Mouse (Mus musculus): ENCODE results near the gene Kcnj16. TPM values are rescaled to one million over a fixed set of nuclear protein-coding genes. Genes with fewer than 3 reads are reported as not detected.

The Kcnj16 gene
- polyA plus RNA-seq, 1 experiment = not detected

DNA sequence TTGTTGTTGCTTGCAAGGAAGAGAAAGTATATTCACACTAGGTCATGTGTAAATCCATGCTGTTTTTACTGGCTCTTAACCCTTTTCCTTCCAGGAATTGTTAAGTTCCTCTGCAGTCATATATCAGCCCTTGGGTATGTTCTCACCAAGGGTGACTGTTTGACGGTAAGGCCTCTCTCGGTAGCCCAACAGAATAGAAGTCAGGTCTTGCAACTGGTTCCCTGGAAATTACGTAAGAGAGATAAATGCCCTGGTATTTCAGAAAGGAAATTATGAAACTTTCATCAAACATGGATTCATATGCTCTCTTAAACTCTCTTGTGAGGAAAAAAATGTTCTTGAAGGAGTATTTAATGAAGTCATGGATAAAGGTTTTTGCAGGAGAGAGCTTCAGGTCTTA lies 86.4 kb downstream of the Kcnj16 start:
- TF ChIP-seq GATA1 (IDR thresholded peaks at IDR 0.05; ENCODE audit: borderline replicate concordance, low read length) = no peak
- no peak for TF ChIP-seq FLI1 (IDR thresholded peaks at IDR 0.05; ENCODE audit: low read length)
- H3K4me3 ChIP-seq (replicated peaks) = no peak overlapping the region
- no peaks in the 10 kb centered on the region; the same call in 1 of the 2 replicates for H3K4me1 ChIP-seq
- H3K36me3 ChIP-seq (replicated peaks; ENCODE audit: low read length) = no peaks in the 10 kb centered on the region
- H3K9me3 ChIP-seq = no peaks in the 10 kb centered on the region
- no peaks in the 10 kb centered on the region for H3K27me3 ChIP-seq (replicated peaks)

GRCm38 (mm10) chr11:111054854-111055822 lies 87.3 kb downstream of the Kcnj16 start:
- Histone ChIP-seq H3K4me1 (no peaks in the 10 kb centered on the region; the same call in 1 of the 2 replicates), H3K9me3 (no peaks in the 10 kb centered on the region), H3K27me3 (replicated peaks) (peaks cover 1% of the 10 kb centered on the region), H3K36me3 (replicated peaks; ENCODE audit: low read length) (no peaks in the 10 kb centered on the region), H3K4me3 (replicated peaks) (no peak overlapping the region)
- TF ChIP-seq GATA1 (IDR thresholded peaks at IDR 0.05; ENCODE audit: borderline replicate concordance, low read length) (no peak), FLI1 (IDR thresholded peaks at IDR 0.05; ENCODE audit: low read length) (no peak)

GRCm38 (mm10) chr11:111056030-111056429 lies 88.2 kb downstream of the Kcnj16 start:
- Histone ChIP-seq H3K27me3 (replicated peaks) (peaks cover 2% of the 10 kb centered on the region), H3K9me3 (no peaks in the 10 kb centered on the region), H3K4me1 (no peaks in the 10 kb centered on the region; the same call in 1 of the 2 replicates), H3K4me3 (replicated peaks) (no peak overlapping the region), H3K36me3 (replicated peaks; ENCODE audit: low read length) (no peaks in the 10 kb centered on the region)
- TF ChIP-seq FLI1 (IDR thresholded peaks at IDR 0.05; ENCODE audit: low read length) (no peak), GATA1 (IDR thresholded peaks at IDR 0.05; ENCODE audit: borderline replicate concordance, low read length) (no peak)

GRCm38 (mm10) chr11:111057435-111057834 lies 89.6 kb downstream of the Kcnj16 start:
- H3K36me3 ChIP-seq (replicated peaks; ENCODE audit: low read length) = no peaks in the 10 kb centered on the region
- no peaks in the 10 kb centered on the region for H3K9me3 ChIP-seq
- H3K4me3 ChIP-seq (replicated peaks) = peak overlapping the region; percentile 30
- peaks cover 2% of the 10 kb centered on the region for H3K27me3 ChIP-seq (replicated peaks)
- H3K4me1 ChIP-seq = no peaks in the 10 kb centered on the region; the same call in 1 of the 2 replicates
- TF ChIP-seq GATA1 (IDR thresholded peaks at IDR 0.05; ENCODE audit: borderline replicate concordance, low read length) (no peak), FLI1 (IDR thresholded peaks at IDR 0.05; ENCODE audit: low read length) (no peak)

DNA sequence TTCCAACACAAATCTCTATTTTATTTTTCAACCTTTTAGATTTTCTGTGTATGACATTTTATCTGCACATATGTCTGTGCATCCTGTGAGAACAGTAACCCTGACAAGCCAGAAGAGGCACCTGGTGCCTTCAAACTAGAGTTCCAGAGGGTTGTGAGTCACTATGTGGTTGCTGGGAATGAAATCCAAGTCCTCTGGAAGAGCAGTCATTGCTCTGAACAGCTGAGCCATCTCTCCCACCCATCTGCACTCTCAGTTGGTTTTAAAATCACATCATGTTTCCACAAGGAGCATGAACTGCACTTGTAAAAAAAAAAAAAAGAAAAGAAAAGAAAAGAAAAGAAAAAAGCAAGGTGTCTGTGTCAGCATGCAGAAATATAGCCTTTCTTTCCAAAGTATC lies 91.6 kb downstream of the Kcnj16 start:
- Histone ChIP-seq H3K36me3 (replicated peaks; ENCODE audit: low read length) (no peaks in the 10 kb centered on the region), H3K4me1 (no peaks in the 10 kb centered on the region; the same call in 1 of the 2 replicates), H3K4me3 (replicated peaks) (no peak overlapping the region), H3K27me3 (replicated peaks) (peaks cover 2% of the 10 kb centered on the region), H3K9me3 (no peaks in the 10 kb centered on the region)
- TF ChIP-seq FLI1 (IDR thresholded peaks at IDR 0.05; ENCODE audit: low read length) (no peak), GATA1 (IDR thresholded peaks at IDR 0.05; ENCODE audit: borderline replicate concordance, low read length) (no peak)

DNA sequence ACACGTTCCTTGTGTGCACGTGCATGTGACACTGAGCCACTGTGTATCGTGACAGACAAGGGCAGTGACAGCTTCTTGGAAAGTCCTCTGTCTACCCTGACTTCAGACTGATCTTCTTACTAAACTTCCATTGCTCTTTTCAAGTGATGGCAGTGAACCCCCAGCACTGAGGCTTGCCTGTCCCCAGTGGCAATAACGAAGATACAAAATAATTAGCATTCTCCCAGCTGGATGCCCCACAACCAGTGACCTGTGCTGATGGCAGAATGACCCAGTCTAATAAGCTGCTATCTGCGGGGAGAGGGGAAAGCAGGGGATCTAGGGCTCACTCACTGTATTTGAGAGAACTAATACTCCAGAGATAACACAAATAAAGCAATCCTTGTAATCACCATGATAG lies 92.4 kb downstream of the Kcnj16 start:
- Histone ChIP-seq H3K36me3 (replicated peaks; ENCODE audit: low read length) (no peaks in the 10 kb centered on the region), H3K4me3 (replicated peaks) (no peak overlapping the region), H3K4me1 (peaks cover 6% of the 10 kb centered on the region; the same call in 1 of the 2 replicates), H3K27me3 (replicated peaks) (peaks cover 2% of the 10 kb centered on the region), H3K9me3 (no peaks in the 10 kb centered on the region)
- no peak for TF ChIP-seq FLI1 (IDR thresholded peaks at IDR 0.05; ENCODE audit: low read length)
- TF ChIP-seq GATA1 (IDR thresholded peaks at IDR 0.05; ENCODE audit: borderline replicate concordance, low read length) = no peak

- TF ChIP-seq GATA1 (IDR thresholded peaks at IDR 0.05; ENCODE audit: borderline replicate concordance, low read length) (no peak), FLI1 (IDR thresholded peaks at IDR 0.05; ENCODE audit: low read length) (no peak)
- Histone ChIP-seq H3K4me1 (peaks cover 23% of the 10 kb centered on the region), H3K4me3 (replicated peaks) (peak overlapping the region; percentile 91), H3K36me3 (replicated peaks; ENCODE audit: low read length) (no peaks in the 10 kb centered on the region), H3K27me3 (replicated peaks) (peaks cover 27% of the 10 kb centered on the region), H3K9me3 (no peaks in the 10 kb centered on the region)
These were observed 97.1 kb downstream of the Kcnj16 start for GRCm38 (mm10) chr11:111064751-111065527.

DNA sequence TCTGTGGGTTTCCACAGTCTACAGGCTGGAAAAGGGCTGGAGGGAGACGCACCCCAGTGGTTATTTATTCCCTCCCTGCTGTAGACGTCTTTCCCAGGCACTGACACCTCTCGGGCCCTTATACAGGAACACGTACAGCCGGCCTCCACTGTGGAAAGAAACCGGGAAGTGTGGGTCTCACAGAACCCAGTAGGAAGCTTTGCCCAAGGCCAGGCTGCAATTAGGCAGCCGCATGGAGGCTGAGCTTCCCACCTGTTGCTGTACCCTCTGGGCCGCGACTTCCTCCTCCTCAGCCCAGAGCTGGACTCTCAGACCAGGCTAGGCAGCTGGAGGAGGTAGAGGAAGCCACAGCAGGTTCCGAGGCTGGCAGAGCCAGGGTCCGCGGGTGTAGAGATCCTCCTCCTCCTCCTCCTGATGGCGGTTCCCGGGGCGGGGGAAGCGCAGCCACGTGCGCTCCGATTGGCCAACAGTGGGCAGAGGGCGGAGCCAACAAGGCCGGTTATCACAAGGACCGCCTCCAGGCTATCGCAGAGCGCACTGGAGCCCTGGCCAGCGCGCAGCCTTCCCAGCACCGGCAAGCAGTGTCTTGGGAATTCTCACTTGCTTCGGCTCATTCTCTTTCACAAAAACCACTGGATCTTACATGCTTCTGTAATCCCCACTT lies 97.9 kb downstream of the Kcnj16 start, which contains the start of gene Kcnj2:
Kcnj2 (plus strand) TSS at position 530 of the 664 bp plus-strand sequence.
- Histone ChIP-seq H3K36me3 (replicated peaks; ENCODE audit: low read length) (no peaks in the 10 kb centered on the region), H3K4me3 (replicated peaks) (peak within 1 kb of the TSS; percentile 91), H3K9me3 (no peaks in the 10 kb centered on the region), H3K27me3 (replicated peaks) (peaks cover 25% of the 10 kb centered on the region), H3K4me1 (peaks cover 23% of the 10 kb centered on the region)
- TF ChIP-seq FLI1 (IDR thresholded peaks at IDR 0.05; ENCODE audit: low read length) (no peak), GATA1 (IDR thresholded peaks at IDR 0.05; ENCODE audit: borderline replicate concordance, low read length) (no peak)

GRCm38 (mm10) chr11:111066299-111066691 lies 98.5 kb downstream of the Kcnj16 start:
- H3K4me3 ChIP-seq (replicated peaks) = peak overlapping the region; percentile 91
- H3K9me3 ChIP-seq = no peaks in the 10 kb centered on the region
- peaks cover 23% of the 10 kb centered on the region for H3K4me1 ChIP-seq
- peaks cover 25% of the 10 kb centered on the region for H3K27me3 ChIP-seq (replicated peaks)
- H3K36me3 ChIP-seq (replicated peaks; ENCODE audit: low read length) = no peaks in the 10 kb centered on the region
- no peak for TF ChIP-seq FLI1 (IDR thresholded peaks at IDR 0.05; ENCODE audit: low read length)
- TF ChIP-seq GATA1 (IDR thresholded peaks at IDR 0.05; ENCODE audit: borderline replicate concordance, low read length) = no peak
